Mouse (Mus musculus) common myeloid progenitor, adult 5-6 weeks (primary cell): Measurements from ENCODE around the gene Tctex1d4. TPM values are rescaled to one million over a fixed set of nuclear protein-coding genes. Genes with fewer than 3 reads are reported as not detected.

Experiments
- ATAC-seq: replicated peaks from 2 replicates; pipeline ENCODE4 v1.8.0; 2016; ENCODE audit warnings: low read depth, mild to moderate bottlenecking, moderate TSS enrichment, inconsistent platforms; ENCODE audit not compliant: poor library complexity, severe bottlenecking
- total RNA-seq: library from RNA; stranded (forward); fragments of 200-1000, 187-1606 nt; gene quantifications from 2 replicates; pipeline ENCODE4 v1.2.3, GENCODE M21; 2017

The Tctex1d4 gene
- not detected in 2 replicates for total RNA-seq

GRCm38 (mm10) chr4:117126675-117127290 lies at the start of gene Tctex1d4:
TSS of gene Tctex1d4 (plus strand) at chr4:117126794.
- ATAC-seq: peak; percentile 11; the same call in 1 of the 2 replicates

DNA sequence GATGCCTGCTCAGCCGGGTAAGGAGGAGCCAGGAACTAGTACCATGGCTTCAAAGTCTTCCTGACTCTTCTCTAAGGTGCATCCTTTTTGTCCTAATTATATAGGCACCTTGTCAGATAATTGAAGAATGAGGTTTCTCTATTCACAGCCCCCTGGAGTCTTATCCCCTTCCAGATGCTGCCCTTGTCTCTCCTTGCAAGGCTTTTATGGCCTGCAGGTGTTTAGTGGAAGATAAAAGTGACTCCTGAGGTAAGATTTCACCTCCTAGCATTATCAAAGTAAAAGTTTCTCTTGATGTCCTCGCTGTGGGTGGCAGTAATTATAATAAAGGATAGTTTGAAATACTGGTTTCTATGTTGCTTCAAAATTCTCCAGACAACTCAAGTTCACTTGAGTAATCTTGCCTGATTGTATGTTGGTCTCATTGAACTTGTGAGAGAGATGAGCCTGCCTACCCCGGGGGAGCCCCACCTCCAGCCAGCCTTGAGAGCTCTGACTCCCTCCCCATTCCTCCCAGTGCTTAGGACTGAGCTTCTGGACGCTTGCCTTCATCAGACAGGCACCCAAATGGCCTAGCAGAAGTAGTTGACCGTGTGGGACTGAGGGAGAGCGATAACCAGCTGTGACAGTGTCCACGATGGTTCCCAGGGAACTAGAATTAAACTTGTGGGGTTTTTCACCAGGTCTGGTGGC lies 38.5 kb upstream of the Tctex1d4 start:
- ATAC-seq: no peak

- 0 out of 2 replicates have a peak, but pooled peaks have one; percentile 15 for ATAC-seq
Observed at GRCm38 (mm10) chr4:117090586-117090985, 36.0 kb upstream of the Tctex1d4 start.

DNA sequence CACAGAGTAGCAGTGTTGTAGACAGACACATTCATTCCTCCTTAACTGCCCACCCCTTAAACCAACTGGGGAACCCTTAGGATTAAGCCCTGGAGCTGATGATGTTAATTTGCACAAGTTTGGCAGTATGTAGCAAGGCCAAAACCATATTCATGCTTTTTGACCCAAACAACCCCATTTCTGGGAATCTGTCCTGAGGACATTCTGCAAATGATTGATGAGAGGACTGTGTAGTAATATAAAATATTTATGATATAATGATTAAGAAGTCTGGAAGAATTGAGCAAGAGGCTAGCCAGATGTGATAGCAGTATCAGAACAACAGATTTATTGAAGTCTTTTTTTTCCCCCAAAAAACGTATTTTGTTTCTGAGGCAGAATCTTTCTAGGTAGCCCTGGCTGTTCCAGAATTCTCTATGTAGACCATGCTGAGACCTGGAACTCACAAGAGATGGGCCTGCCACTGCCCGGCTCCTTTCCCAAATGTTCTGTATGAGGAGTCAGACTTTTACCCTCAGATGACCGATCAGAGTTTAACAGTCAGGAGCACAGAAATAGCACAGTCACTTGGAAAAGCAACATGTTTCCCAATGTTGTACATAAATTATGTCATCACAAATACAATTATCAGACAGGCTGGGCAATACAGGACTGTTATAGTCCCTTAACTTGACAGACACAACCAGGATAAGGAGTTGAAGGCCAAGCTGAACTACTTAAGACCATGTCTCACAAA lies 31.8 kb upstream of the Tctex1d4 start:
- no peak for ATAC-seq

DNA sequence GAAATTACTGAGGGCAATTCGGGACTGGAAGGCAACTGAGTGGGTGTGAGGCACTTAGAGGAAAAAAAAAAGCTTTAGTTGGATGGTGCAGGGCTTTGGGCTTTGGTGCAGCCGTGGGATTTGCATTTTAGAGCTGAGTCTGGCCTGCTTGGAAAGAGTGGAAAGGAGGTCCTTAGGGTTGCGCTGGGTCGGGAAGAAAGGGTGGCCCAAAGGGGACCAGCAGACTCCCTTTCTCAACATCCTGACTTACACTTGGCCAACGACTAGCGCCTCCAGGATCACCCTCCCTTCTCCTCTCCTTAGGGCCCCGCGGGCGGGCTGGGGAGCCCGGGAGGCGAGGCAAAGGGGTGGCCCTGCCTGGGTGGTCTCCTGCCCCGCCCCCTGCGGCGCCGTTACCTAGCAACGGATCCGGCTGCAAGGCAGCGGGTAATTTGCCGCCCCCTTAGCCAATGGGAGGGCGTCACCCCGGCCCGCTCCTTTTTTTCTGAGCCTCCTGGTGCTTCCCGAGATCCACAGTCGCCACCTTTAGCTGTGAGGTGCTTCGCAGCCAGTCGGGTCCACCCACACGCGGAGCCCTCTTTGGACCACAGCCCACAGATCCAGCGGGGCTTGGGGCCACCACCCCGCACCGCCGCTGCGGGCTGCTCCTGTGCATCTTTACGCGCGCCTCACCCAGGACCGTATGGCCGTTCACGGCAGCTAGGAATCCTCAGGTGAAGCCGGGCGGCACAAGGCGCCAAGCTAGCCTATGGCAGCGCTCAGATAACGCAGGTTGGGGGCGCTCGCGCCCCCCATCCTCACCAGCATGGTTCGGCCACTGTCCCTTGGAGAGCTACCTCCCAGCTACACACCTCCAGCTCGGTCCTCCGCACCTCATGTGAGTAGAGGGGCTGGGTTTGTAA lies 30.8 kb upstream of the Tctex1d4 start, which contains the start of gene Ptch2:
TSS of gene Ptch2 (plus strand) at position 525 of the 902 bp plus-strand sequence.
- peak; percentile 50 for ATAC-seq

GRCm38 (mm10) chr4:117096666-117097065 lies 29.9 kb upstream of the Tctex1d4 start:
- ATAC-seq: no peak

GRCm38 (mm10) chr4:117097969-117098763 lies 28.4 kb upstream of the Tctex1d4 start:
- no peak for ATAC-seq

GRCm38 (mm10) chr4:117098764-117099036 lies 27.9 kb upstream of the Tctex1d4 start:
- no peak for ATAC-seq

DNA sequence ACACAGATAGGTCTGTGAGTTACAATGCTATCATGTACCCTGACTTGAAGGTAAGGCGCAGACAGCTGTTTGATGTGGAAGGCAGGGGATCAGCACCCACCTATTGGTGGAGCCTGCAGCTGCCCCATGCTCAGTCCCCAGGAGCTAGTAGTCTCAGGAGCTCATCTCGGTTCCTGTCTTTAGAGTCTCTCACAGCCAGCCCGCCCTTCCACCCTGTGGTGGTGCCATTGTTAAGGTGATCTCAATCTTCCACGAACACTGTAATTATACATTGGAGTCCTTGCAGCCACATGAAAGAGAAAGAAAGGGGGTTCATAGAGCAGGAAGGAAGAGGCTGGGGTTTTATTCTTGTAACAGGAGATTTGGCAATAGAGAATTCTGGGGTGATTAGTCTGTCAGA lies 26.6 kb upstream of the Tctex1d4 start:
- no peak for ATAC-seq

DNA sequence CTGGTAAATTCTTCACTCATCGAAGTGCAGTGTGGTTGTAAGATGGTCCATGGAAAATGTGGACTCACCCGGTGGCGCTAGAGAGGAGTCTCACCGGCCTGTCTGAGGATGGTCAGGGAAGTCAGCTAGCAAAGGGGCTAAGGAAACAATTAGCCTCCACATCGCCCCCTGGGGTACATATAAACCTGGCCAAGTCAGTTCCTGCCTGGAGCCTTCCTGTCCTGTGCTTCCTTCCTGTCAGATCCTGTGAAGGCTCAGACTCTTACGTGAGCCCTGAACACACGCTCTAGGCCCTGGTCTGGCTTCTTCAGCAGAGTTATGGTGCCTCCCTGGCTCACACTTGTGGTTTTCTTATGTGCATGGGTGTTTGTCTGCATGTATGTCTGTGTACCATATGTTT lies 25.4 kb upstream of the Tctex1d4 start:
- peak; percentile 39 for ATAC-seq

- no peak for ATAC-seq
Observed at GRCm38 (mm10) chr4:117104672-117105071, 21.9 kb upstream of the Tctex1d4 start.

- no peak for ATAC-seq
Observed at GRCm38 (mm10) chr4:117105127-117105526, 21.5 kb upstream of the Tctex1d4 start.

- ATAC-seq: no peak
Observed at GRCm38 (mm10) chr4:117107813-117108523, 18.6 kb upstream of the Tctex1d4 start.

GRCm38 (mm10) chr4:117108524-117108849 lies 18.1 kb upstream of the Tctex1d4 start:
- ATAC-seq: no peak

DNA sequence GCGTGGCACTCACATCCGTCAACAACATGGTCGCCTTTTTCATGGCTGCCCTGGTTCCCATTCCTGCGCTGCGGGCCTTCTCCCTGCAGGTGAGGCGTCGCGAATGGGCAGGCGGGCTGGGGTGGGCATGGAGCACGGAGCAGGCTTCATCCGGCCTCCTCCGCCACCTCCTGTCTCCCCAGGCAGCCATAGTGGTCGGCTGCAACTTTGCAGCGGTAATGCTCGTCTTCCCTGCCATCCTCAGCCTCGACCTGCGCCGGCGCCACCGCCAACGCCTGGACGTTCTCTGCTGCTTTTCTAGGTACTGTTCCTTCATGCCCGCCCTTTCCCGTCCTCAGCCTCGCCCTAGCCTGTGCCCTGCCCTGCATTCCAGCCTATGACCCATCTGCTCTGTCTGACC lies 17.3 kb upstream of the Tctex1d4 start:
- no peak for ATAC-seq

DNA sequence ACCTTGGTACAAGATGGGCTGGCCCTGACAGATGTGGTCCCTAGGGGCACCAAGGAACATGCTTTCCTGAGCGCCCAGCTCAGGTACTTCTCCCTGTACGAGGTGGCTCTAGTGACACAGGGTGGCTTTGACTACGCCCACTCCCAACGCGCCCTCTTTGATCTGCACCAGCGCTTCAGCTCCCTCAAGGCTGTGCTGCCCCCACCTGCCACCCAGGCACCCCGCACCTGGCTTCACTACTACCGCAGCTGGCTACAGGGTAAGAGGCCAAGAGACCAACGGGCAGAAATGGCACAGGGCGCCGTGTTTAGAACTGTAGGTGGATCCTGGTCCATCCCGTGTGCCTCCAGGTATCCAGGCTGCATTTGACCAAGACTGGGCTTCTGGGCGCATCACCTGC lies 16.3 kb upstream of the Tctex1d4 start:
- no peak for ATAC-seq

GRCm38 (mm10) chr4:117110985-117111384 lies 15.6 kb upstream of the Tctex1d4 start:
- ATAC-seq: no peak

- ATAC-seq: no peak
Observed at GRCm38 (mm10) chr4:117113237-117113636, 13.4 kb upstream of the Tctex1d4 start.

DNA sequence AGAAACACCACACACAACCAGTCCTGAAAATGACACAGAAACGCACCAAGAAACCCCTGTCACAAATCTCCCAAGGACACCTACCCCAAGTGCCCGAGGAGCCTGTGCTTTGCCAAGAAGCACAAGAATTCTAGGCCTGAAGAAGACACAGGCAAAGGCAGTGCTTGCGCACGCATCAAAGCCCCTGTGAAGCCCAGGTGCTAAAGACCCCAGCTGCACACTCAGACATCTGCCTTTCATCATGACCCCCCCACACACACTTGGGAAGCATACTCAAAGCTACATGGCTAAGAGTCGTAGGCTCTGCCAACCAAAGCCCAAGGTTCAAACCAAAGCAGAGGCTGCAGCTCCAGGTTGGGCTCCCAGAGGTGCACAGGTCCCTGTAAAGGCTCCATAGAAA lies 11.0 kb upstream of the Tctex1d4 start:
- ATAC-seq: no peak
